Mouse (Mus musculus): ENCODE measurements at regions not wholly inside any gene's neighbourhood (a gene's known extent, or its start where the extent isn't known, plus 50 kb on each side); places are given as distances from the start of the nearest gene placed in this dataset.

DNA sequence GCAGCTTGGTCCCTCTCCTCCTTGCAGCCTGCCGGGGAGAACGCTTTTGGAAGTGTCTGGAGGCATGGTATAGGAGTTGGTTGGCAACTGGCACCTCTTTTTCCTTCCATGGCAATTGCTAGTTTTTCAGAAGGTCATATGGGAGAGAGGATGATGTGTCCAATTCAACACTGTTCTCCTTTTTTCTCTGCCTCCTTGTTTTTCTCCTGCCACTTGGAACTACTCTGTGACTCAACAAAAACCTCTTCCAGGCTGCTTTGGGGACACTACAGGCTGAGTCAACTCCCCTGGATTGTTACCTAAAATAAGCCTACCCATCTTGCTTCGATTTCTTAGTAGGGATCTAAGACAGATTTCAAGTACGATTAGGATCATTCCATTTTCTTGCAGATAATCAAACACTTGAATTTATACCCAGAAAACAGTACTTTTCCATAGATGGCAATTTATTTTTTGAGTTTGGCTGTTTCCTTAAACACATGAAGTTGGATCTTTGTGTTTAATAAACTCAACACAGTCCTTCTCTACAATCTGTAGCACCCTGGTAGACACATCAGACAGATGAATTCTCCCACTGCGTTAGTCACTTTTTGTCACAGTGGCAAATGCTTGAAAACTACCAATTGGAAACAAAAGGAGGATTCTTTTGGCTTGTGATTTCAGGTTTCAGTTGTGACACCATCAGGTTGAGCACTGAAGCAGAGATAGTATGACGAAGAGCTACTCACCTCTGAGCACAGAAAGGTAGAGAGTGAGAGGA is 156.3 kb upstream of the Arhgap20 start:
- Histone ChIP-seq H3K4me1 (ENCODE audit: control insufficient read depth, insufficient read depth, insufficient read length, low read length) (no peaks in the 10 kb centered on the region), H3K27ac (replicated peaks; ENCODE audit: low read depth, low read length) (no peak overlapping the region), H3K4me3 (ENCODE audit: insufficient read depth, low read depth, low read length) (no peak overlapping the region)

DNA sequence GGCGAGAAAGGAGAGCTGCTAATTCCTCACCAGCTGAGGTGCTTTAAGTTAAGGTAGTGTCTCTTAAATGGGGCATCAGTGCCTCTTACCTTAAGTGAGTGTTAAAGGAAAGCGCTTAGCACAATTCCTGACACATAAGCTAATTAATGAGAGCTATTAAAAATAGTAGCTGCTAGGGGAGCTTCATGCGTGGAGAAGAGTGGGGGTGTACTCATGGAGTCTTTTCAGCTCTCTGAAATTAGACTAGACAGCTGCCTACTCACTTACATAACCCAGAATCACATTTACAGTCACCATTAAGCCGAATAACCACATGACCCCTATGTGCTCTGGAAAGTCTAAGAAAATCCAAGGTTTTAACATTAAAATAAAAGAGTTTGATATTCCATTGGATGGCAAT is 139.0 kb upstream of the Arhgap20 start:
- H3K4me3 ChIP-seq (ENCODE audit: insufficient read depth, low read depth, low read length): no peak overlapping the region
- no peak overlapping the region for H3K27ac ChIP-seq (replicated peaks; ENCODE audit: low read depth, low read length)
- no peaks in the 10 kb centered on the region for H3K4me1 ChIP-seq (ENCODE audit: control insufficient read depth, insufficient read depth, insufficient read length, low read length)

DNA sequence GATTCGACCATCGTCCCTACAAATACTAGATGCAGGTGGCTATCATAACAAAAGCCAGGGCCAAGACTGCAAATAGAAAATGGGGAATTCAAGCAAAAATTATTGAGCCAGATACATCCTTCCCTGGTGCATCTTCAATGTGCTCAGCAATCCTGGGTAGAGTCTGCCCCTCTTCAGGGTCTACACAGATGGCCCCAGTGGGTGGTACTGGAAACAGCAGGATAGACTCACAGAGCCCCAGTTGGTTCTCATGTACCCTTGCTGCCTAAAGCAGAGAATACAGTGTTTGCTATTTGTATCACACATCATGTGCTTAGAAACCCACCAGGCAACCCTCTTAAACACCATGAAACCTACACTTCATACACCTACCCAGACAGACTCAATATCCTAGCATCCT is 129.0 kb upstream of the Arhgap20 start:
- no peak overlapping the region for H3K27ac ChIP-seq (replicated peaks; ENCODE audit: low read depth, low read length)
- H3K4me3 ChIP-seq (ENCODE audit: insufficient read depth, low read depth, low read length): no peak overlapping the region
- H3K4me1 ChIP-seq (ENCODE audit: control insufficient read depth, insufficient read depth, insufficient read length, low read length): no peaks in the 10 kb centered on the region

DNA sequence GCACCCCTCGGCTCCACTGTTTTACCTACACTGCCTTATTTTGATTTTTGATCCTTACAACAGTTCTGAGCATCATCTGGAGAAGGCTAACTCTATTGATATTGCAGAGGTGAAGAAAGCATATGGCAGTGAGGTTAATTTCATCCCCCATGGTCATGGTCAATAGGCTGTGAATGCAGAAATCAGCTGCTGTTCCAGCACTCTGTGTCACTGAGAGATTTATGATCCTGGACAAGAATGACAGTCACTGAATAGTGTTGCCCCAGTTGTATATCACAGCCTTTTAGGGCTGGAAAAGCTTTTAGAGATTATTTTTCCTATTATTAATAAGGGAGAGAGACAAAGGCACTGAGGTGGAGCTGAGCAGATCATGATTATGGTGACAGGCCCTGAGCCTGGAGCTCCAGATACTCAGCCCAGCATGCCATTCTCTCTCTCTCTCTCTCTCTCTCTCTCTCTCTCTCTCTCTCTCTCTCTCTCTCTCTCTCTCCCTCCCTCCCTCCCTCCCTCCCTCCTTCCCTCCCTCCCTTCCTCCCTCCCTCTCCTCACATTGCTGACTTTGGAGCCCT is 128.5 kb upstream of the Arhgap20 start:
- H3K27ac ChIP-seq (replicated peaks; ENCODE audit: low read depth, low read length): no peak overlapping the region
- H3K4me1 ChIP-seq (ENCODE audit: control insufficient read depth, insufficient read depth, insufficient read length, low read length): no peaks in the 10 kb centered on the region
- no peak overlapping the region for H3K4me3 ChIP-seq (ENCODE audit: insufficient read depth, low read depth, low read length)

DNA sequence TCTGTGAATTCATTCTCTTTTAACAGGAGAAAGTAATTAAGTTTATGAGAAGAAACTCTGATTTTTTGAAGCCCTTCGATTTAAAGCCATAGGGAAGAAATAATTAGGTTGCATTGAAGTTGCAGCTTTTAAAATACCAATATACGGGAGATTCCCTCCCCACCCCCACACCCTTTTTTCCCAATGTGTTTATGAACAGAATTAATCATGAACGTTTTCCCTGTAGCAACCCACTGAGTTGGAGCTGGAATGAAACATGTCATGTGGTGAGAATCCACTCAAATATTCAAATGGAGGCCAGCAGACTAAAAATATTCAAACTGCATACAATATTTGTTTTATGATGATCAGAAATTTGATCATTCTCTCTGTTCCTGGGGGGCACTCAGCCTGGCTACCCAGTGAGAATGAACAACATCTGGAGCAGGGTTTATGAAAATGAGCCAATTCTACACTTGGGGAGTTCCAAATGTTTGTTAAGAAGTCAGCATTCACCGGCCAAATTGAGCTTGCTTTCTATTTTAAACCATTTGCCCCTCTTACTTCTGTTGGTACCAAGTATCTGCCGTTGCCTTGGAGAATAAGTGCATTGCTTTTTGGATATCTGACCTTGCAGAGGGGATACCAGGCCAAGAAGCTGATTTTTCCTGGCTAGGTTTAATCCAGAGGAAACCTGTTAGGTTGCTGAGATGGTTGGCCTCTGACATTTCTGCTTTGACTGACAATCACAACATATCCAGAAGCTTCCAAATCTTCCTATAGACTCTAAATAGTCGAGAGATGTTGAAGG is 127.8 kb upstream of the Arhgap20 start:
- H3K27ac ChIP-seq (replicated peaks; ENCODE audit: low read depth, low read length): no peak overlapping the region

DNA sequence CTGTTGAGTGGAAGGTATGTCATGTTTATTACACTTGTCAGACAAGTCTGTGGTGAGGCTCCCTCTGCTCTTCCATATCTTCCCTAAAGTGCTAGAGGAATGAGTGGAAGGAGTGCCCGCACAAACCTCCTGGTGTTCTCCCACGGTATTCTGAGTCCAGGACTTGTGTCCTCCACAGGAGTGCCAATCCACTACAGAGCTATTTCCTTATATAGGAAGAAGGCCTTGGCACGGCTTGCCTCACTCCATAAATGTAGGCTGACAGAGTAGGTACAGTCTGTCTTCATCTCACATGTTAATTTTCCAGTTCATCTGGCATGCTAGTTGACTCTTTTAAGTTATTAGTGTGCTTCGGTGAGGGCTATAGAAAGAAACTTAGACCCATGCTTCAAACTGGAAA is 123.4 kb upstream of the Arhgap20 start:
- Histone ChIP-seq H3K4me3 (ENCODE audit: insufficient read depth, low read depth, low read length) (no peak overlapping the region), H3K27ac (replicated peaks; ENCODE audit: low read depth, low read length) (no peak overlapping the region), H3K4me1 (ENCODE audit: control insufficient read depth, insufficient read depth, insufficient read length, low read length) (no peaks in the 10 kb centered on the region)

More for the DNA sequence above, 127.8 kb upstream of the Arhgap20 start:
- H3K4me1 ChIP-seq (ENCODE audit: control insufficient read depth, insufficient read depth, insufficient read length, low read length): no peaks in the 10 kb centered on the region
- H3K4me3 ChIP-seq (ENCODE audit: insufficient read depth, low read depth, low read length): no peak overlapping the region

DNA sequence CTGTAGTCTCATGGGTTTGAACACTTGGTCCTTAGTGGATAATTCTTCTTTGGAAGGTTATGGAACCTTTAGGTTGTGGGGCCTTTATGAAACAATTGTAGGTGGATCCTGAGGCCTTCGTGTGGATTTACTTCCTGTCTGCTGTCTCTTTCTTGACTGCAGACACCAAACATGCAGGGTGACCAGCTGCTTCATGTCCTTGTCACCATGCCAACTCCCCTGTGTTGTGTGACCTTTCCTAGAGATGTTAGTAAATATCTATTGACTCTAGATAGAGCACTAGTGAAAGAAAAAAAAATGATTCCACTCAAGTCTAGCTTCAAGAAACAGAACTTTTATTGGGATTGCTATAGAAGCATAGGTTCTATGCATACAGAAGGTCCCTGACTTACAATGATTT is 119.7 kb upstream of the Arhgap20 start:
- H3K27ac ChIP-seq (replicated peaks; ENCODE audit: low read depth, low read length): no peak overlapping the region

DNA sequence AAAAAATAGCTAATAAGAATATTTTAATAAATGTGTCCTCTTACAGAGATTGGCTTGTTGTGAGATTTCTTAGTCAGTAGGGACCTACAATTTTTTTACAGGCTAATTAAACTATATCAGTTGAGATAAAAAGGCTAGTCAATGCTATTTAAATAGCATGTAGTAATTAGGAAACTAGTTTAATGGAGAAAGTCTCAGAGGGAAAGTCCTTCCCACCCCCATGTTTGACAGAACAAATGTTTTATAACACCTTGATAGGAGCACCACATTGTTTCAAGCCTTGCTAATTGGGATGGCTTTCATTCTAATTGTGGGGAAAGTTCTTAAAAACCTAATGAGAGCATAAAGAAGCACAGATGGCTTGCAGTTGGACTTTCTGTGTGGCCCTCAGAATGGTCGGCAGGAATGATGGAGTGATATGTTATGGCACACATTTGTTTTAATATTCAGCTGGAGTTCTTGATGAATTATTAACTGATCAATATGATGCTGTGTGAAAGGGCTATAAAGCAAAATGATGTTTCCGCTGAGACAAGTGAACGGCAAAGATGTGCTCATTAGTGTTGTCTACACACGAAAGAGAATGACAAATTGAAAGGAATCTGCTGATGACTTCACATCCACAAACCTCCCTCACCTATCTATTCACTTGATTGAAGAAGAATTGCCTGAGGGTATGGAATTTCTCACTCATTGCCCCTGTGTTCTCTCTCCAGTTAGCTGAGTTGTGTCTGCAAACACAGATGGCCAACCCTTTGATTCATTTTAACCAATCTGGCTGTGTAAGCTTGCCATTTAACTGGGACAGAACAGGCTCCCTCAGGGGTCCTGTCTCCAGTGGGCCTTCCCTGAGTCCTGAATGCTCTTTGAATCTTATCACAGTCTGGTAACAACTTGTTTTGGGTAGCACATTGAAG is 111.5 kb upstream of the Arhgap20 start:
- H3K27ac ChIP-seq (replicated peaks; ENCODE audit: low read depth, low read length): no peak overlapping the region
- no peak overlapping the region for H3K4me3 ChIP-seq (ENCODE audit: insufficient read depth, low read depth, low read length)
- no peaks in the 10 kb centered on the region for H3K4me1 ChIP-seq (ENCODE audit: control insufficient read depth, insufficient read depth, insufficient read length, low read length)

More for the DNA sequence above, 119.7 kb upstream of the Arhgap20 start:
- Histone ChIP-seq H3K4me3 (ENCODE audit: insufficient read depth, low read depth, low read length) (no peak overlapping the region), H3K4me1 (ENCODE audit: control insufficient read depth, insufficient read depth, insufficient read length, low read length) (no peaks in the 10 kb centered on the region)

DNA sequence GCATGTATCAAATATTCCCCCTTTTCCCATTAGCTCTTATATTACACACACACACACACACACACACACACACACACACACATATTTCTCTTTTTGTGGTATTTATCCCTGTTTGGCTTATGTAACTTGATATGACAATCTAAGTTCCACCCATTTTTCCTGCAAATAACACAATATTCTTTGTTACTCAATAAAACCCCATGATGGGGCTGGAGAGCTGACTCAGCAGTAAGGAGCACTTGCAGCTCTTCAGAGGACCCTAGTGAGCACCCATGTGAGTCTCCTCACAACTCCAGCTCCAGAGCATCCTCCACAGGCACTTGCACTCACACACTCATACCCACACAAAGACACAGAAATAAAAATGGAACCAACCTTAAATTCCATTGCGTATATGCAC is 110.5 kb upstream of the Arhgap20 start:
- no peak overlapping the region for H3K4me3 ChIP-seq (ENCODE audit: insufficient read depth, low read depth, low read length)
- no peaks in the 10 kb centered on the region for H3K4me1 ChIP-seq (ENCODE audit: control insufficient read depth, insufficient read depth, insufficient read length, low read length)
- no peak overlapping the region for H3K27ac ChIP-seq (replicated peaks; ENCODE audit: low read depth, low read length)

DNA sequence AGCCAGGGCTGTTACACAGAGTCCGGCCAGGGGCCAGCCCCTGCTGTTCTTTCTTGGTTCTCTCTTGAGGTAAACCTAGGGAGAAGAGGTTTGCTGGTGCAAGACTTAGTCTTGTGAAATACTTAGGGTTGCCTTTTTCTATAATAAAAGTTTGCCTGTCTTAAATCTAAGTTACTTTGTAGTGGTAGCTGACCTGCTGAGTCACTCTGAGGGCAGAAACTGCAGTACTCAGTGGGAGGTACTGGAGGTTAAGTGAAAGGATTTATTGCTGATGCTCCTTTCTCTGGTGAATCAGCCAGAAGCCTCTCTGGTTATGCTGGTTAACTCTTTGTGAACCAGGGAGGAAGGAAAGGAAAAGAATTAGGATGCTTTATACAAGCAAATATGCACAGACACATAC is 107.3 kb upstream of the Arhgap20 start:
- H3K27ac ChIP-seq (replicated peaks; ENCODE audit: low read depth, low read length): no peak overlapping the region
- H3K4me1 ChIP-seq (ENCODE audit: control insufficient read depth, insufficient read depth, insufficient read length, low read length): no peaks in the 10 kb centered on the region
- H3K4me3 ChIP-seq (ENCODE audit: insufficient read depth, low read depth, low read length): no peak overlapping the region

DNA sequence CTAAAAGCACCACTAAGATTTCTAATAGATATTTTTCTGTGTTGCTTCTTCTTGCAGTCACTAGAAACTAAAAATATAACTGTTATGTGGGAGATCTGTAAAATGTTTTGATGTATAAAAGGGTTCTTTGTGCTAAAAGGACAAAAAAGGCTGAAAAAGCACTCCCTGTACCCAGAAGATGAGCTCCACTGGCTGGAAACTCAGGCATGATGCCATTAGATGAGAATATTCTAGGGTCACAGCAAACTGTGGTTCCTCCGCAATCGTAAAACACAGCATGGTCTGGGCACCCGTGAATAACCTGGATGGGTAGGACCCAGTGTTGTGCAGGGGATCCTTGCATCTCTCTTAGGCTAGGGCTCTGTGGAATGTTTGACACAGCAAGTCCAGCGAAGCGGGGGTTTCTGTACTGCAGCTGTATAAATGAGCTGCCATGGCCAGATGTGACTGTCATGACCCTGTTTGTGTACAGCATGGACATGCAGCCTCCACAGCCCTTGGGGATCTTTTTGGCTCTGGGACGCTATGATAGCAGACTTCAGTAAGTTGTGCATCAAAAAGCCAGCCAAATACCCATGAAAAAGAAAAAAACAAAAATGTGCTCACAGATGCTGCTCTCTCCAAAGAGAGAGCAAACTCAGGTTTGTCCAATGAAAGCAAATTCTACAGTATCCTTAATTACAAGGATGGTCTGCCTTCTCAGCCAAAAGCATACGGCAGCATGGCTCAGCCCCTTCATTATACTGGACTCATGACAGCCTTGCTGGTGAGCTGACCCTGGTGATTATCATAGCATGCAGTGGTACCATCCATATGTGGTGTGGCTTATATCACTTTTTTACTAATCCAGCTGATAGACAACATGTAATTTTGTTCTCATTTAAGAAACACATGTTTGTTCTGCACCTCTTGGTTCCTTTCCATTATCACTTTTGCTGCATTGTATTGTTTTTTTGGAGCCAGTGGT is 103.9 kb upstream of the Arhgap20 start:
- H3K4me3 ChIP-seq (ENCODE audit: insufficient read depth, low read depth, low read length): no peak overlapping the region
- no peaks in the 10 kb centered on the region for H3K4me1 ChIP-seq (ENCODE audit: control insufficient read depth, insufficient read depth, insufficient read length, low read length)
- H3K27ac ChIP-seq (replicated peaks; ENCODE audit: low read depth, low read length): no peak overlapping the region

DNA sequence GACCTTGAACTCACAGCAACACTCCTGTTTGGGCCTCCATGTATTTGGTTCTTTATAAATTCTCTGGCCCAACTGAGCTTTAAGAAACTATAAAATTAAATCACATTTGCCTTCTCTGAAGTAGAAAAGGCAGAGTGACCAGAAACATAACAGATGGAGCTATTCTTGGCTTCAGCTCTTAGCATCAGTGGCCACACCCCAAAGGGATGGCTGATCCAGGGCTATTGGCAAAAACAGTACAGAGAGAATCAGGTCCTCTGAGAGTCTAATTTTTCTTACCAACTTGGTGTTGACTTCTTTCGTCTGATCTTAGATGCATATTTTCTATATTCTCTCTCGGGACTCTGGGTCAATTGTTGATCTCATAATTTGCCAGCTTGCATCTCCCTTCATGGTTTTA is 103.2 kb upstream of the Arhgap20 start:
- no peak overlapping the region for H3K4me3 ChIP-seq (ENCODE audit: insufficient read depth, low read depth, low read length)

DNA sequence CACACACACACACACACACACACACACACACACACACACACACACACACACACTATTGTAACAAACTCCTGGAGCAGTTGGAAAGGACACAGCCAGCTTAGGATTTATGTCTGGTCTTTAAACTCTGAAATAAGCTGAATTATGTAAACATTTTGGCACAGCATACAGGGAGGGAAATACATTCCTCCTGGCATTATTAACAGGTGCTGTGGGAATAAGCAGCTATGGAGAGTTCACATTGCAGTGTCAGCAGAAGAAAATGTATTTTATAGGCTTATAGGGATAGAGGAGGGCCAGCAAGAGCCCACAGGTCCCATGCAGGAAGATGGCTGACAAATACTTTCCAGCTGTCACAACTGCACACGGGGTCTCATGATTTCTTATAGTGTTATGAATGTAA is 100.8 kb upstream of the Arhgap20 start:
- Histone ChIP-seq H3K4me1 (ENCODE audit: control insufficient read depth, insufficient read depth, insufficient read length, low read length) (no peaks in the 10 kb centered on the region), H3K27ac (replicated peaks; ENCODE audit: low read depth, low read length) (no peak overlapping the region)

More for the DNA sequence above, 103.2 kb upstream of the Arhgap20 start:
- no peaks in the 10 kb centered on the region for H3K4me1 ChIP-seq (ENCODE audit: control insufficient read depth, insufficient read depth, insufficient read length, low read length)
- no peak overlapping the region for H3K27ac ChIP-seq (replicated peaks; ENCODE audit: low read depth, low read length)

DNA sequence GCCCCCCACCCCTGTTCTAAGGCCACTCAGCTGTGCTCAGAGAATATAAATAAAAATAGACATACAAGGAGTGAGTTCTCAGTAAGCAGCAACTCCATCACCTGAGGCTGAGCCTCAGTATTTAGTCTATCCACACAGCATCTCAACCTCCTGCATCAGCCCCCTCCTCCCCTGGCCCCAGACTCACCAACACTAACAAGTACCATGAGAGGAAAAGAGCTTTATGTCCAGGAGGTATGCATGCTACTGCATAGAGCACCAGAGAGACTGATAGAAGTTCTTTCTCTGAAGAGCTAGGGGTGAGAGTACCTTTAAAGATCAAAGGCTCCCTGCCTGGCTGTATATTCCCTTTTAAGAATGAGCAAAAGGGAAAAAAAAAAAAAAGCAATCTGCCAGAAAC is 100.3 kb upstream of the Arhgap20 start:
- Histone ChIP-seq H3K4me1 (ENCODE audit: control insufficient read depth, insufficient read depth, insufficient read length, low read length) (no peaks in the 10 kb centered on the region), H3K4me3 (ENCODE audit: insufficient read depth, low read depth, low read length) (no peak overlapping the region), H3K27ac (replicated peaks; ENCODE audit: low read depth, low read length) (no peak overlapping the region)

More for the DNA sequence above, 100.8 kb upstream of the Arhgap20 start:
- no peak overlapping the region for H3K4me3 ChIP-seq (ENCODE audit: insufficient read depth, low read depth, low read length)

Data from brown adipose tissue, adult 24 weeks (tissue).